Mouse (Mus musculus): ENCODE measurements around the gene Ccdc3. TPM values are rescaled to one million over a fixed set of nuclear protein-coding genes. Genes with fewer than 3 reads are reported as not detected.
"Not testable (repeated sequence)": the region's sequence is repeated elsewhere in the genome, so short reads cannot be mapped to it uniquely, and the experiment has no call there.

Gene Ccdc3
- polyA plus RNA-seq (2015; fragmentation: Nextera tagmentation; extraction: Ambion mirVana), result 2.0 and 3.4 TPM in 2 replicates

- Histone ChIP-seq H3K4me2 (ENCODE audit: low read depth, low read length) (peak within 1 kb of the TSS; percentile 42), H3K4me1 (ENCODE audit: control insufficient read depth, low read depth, low read length) (no peaks in the 10 kb centered on the region), H3K36me3 (ENCODE audit: control insufficient read depth, insufficient read depth) (no peaks in the 10 kb centered on the region), H3K27ac (ENCODE audit: low read length) (no peak within 1 kb of the TSS), H3K9ac (ENCODE audit: low read depth, low read length) (no peak within 1 kb of the TSS), H3K4me3 (ENCODE audit: low read depth, low read length) (peak within 1 kb of the TSS; percentile 45), H3K9me3 (replicated peaks; ENCODE audit: control insufficient read depth, low read length) (no peaks in the 10 kb centered on the region), H3K27me3 (ENCODE audit: control insufficient read depth, insufficient read depth, low read depth, low read length) (peaks cover 32% of the 10 kb centered on the region)
- 2% methylated on average over 78 of the region's 78 CpGs for WGBS (ENCODE audit: insufficient replicate concordance)
- peak; percentile 21; the same call in 1 of the 2 replicates for ATAC-seq (ENCODE audit: low read depth)
Measured at GRCm38 (mm10) chr2:5137500-5138286, at the start of gene Ccdc3. Gene Ccdc3, plus strand, starts transcription at chr2:5137776.

GRCm38 (mm10) chr2:5090385-5090784, 47.2 kb upstream of the Ccdc3 start:
- not testable (repeated sequence) for H3K27me3 ChIP-seq (ENCODE audit: control insufficient read depth, insufficient read depth, low read depth, low read length); H3K4me2 ChIP-seq (ENCODE audit: low read depth, low read length); H3K9me3 ChIP-seq (replicated peaks; ENCODE audit: control insufficient read depth, low read length); ATAC-seq (ENCODE audit: low read depth); H3K36me3 ChIP-seq (ENCODE audit: control insufficient read depth, insufficient read depth); H3K27ac ChIP-seq (ENCODE audit: low read length); H3K9ac ChIP-seq (ENCODE audit: low read depth, low read length); H3K4me1 ChIP-seq (ENCODE audit: control insufficient read depth, low read depth, low read length); H3K4me3 ChIP-seq (ENCODE audit: low read depth, low read length)
- 55% methylated on average over 4 of the region's 4 CpGs for WGBS (ENCODE audit: insufficient replicate concordance)

GRCm38 (mm10) chr2:5094876-5095275, 42.7 kb upstream of the Ccdc3 start:
- H3K9me3 ChIP-seq (replicated peaks; ENCODE audit: control insufficient read depth, low read length), result no peaks in the 10 kb centered on the region
- H3K4me3 ChIP-seq (ENCODE audit: low read depth, low read length), result no peak overlapping the region
- peaks cover 4% of the 10 kb centered on the region; the same call in 1 of the 2 replicates for H3K27me3 ChIP-seq (ENCODE audit: control insufficient read depth, insufficient read depth, low read depth, low read length)
- H3K4me1 ChIP-seq (ENCODE audit: control insufficient read depth, low read depth, low read length), result no peaks in the 10 kb centered on the region; the same call in 1 of the 2 replicates
- no peaks in the 10 kb centered on the region for H3K36me3 ChIP-seq (ENCODE audit: control insufficient read depth, insufficient read depth)
- H3K27ac ChIP-seq (ENCODE audit: low read length), result no peak overlapping the region
- whole genome bisulfite sequencing (ENCODE audit: insufficient replicate concordance), result 74% methylated on average over 5 of the region's 5 CpGs
- H3K9ac ChIP-seq (ENCODE audit: low read depth, low read length), result no peak overlapping the region
- ATAC-seq (ENCODE audit: low read depth), result no peak
- no peak overlapping the region for H3K4me2 ChIP-seq (ENCODE audit: low read depth, low read length)

GRCm38 (mm10) chr2:5095316-5095715, 42.3 kb upstream of the Ccdc3 start:
- peaks cover 4% of the 10 kb centered on the region; the same call in 1 of the 2 replicates for H3K27me3 ChIP-seq (ENCODE audit: control insufficient read depth, insufficient read depth, low read depth, low read length)
- ATAC-seq (ENCODE audit: low read depth), result no peak
- H3K9ac ChIP-seq (ENCODE audit: low read depth, low read length), result no peak overlapping the region
- H3K4me2 ChIP-seq (ENCODE audit: low read depth, low read length), result no peak overlapping the region
- 12% methylated on average over 1 of the region's 1 CpGs for WGBS (ENCODE audit: insufficient replicate concordance)
- H3K9me3 ChIP-seq (replicated peaks; ENCODE audit: control insufficient read depth, low read length), result no peaks in the 10 kb centered on the region
- no peaks in the 10 kb centered on the region for H3K36me3 ChIP-seq (ENCODE audit: control insufficient read depth, insufficient read depth)
- no peak overlapping the region for H3K27ac ChIP-seq (ENCODE audit: low read length)
- H3K4me1 ChIP-seq (ENCODE audit: control insufficient read depth, low read depth, low read length), result no peaks in the 10 kb centered on the region; the same call in 1 of the 2 replicates
- no peak overlapping the region for H3K4me3 ChIP-seq (ENCODE audit: low read depth, low read length)

GRCm38 (mm10) chr2:5097786-5098445, 39.7 kb upstream of the Ccdc3 start:
- WGBS (ENCODE audit: insufficient replicate concordance), result 8% methylated on average over 20 of the region's 20 CpGs
- H3K9me3 ChIP-seq (replicated peaks; ENCODE audit: control insufficient read depth, low read length), result no peaks in the 10 kb centered on the region
- H3K4me2 ChIP-seq (ENCODE audit: low read depth, low read length), result no peak overlapping the region; the same call in 1 of the 2 replicates
- H3K27me3 ChIP-seq (ENCODE audit: control insufficient read depth, insufficient read depth, low read depth, low read length), result peaks cover 4% of the 10 kb centered on the region; the same call in 1 of the 2 replicates
- H3K9ac ChIP-seq (ENCODE audit: low read depth, low read length), result no peak overlapping the region
- ATAC-seq (ENCODE audit: low read depth), result no peak
- H3K4me1 ChIP-seq (ENCODE audit: control insufficient read depth, low read depth, low read length), result no peaks in the 10 kb centered on the region; the same call in 1 of the 2 replicates
- H3K27ac ChIP-seq (ENCODE audit: low read length), result no peak overlapping the region
- H3K4me3 ChIP-seq (ENCODE audit: low read depth, low read length), result no peak overlapping the region
- H3K36me3 ChIP-seq (ENCODE audit: control insufficient read depth, insufficient read depth), result no peaks in the 10 kb centered on the region

GRCm38 (mm10) chr2:5099176-5099575, 38.4 kb upstream of the Ccdc3 start:
- no peak for ATAC-seq (ENCODE audit: low read depth)
- Histone ChIP-seq H3K27ac (ENCODE audit: low read length) (no peak overlapping the region), H3K36me3 (ENCODE audit: control insufficient read depth, insufficient read depth) (no peaks in the 10 kb centered on the region), H3K4me1 (ENCODE audit: control insufficient read depth, low read depth, low read length) (no peaks in the 10 kb centered on the region; the same call in 1 of the 2 replicates), H3K27me3 (ENCODE audit: control insufficient read depth, insufficient read depth, low read depth, low read length) (peaks cover 4% of the 10 kb centered on the region; the same call in 1 of the 2 replicates), H3K4me2 (ENCODE audit: low read depth, low read length) (no peak overlapping the region), H3K9ac (ENCODE audit: low read depth, low read length) (no peak overlapping the region), H3K9me3 (replicated peaks; ENCODE audit: control insufficient read depth, low read length) (no peaks in the 10 kb centered on the region), H3K4me3 (ENCODE audit: low read depth, low read length) (no peak overlapping the region)
- 66% methylated on average over 6 of the region's 6 CpGs for WGBS (ENCODE audit: insufficient replicate concordance)

- no peak overlapping the region for H3K9ac ChIP-seq (ENCODE audit: low read depth, low read length)
- ATAC-seq (ENCODE audit: low read depth), result no peak
- no peaks in the 10 kb centered on the region for H3K9me3 ChIP-seq (replicated peaks; ENCODE audit: control insufficient read depth, low read length)
- no peak overlapping the region for H3K27ac ChIP-seq (ENCODE audit: low read length)
- no peak overlapping the region for H3K4me3 ChIP-seq (ENCODE audit: low read depth, low read length)
- no peaks in the 10 kb centered on the region; the same call in 1 of the 2 replicates for H3K4me1 ChIP-seq (ENCODE audit: control insufficient read depth, low read depth, low read length)
- WGBS (ENCODE audit: insufficient replicate concordance), result 71% methylated on average over 10 of the region's 10 CpGs
- H3K27me3 ChIP-seq (ENCODE audit: control insufficient read depth, insufficient read depth, low read depth, low read length), result peaks cover 4% of the 10 kb centered on the region; the same call in 1 of the 2 replicates
- H3K36me3 ChIP-seq (ENCODE audit: control insufficient read depth, insufficient read depth), result no peaks in the 10 kb centered on the region
- no peak overlapping the region for H3K4me2 ChIP-seq (ENCODE audit: low read depth, low read length)
Measured at GRCm38 (mm10) chr2:5101743-5102245, 35.8 kb upstream of the Ccdc3 start.

GRCm38 (mm10) chr2:5102891-5103290, 34.7 kb upstream of the Ccdc3 start:
- Histone ChIP-seq H3K9me3 (replicated peaks; ENCODE audit: control insufficient read depth, low read length) (no peaks in the 10 kb centered on the region), H3K27me3 (ENCODE audit: control insufficient read depth, insufficient read depth, low read depth, low read length) (no peaks in the 10 kb centered on the region), H3K27ac (ENCODE audit: low read length) (no peak overlapping the region), H3K4me2 (ENCODE audit: low read depth, low read length) (no peak overlapping the region), H3K4me3 (ENCODE audit: low read depth, low read length) (no peak overlapping the region), H3K36me3 (ENCODE audit: control insufficient read depth, insufficient read depth) (no peaks in the 10 kb centered on the region), H3K4me1 (ENCODE audit: control insufficient read depth, low read depth, low read length) (no peaks in the 10 kb centered on the region; the same call in 1 of the 2 replicates), H3K9ac (ENCODE audit: low read depth, low read length) (no peak overlapping the region)
- no peak for ATAC-seq (ENCODE audit: low read depth)
- WGBS (ENCODE audit: insufficient replicate concordance), result 33% methylated on average over 1 of the region's 1 CpGs

Measured in liver, embryonic 16.5 days (tissue).